Mouse (Mus musculus) retina, embryonic 14.5 days (tissue): ENCODE data around the gene Chn2.
A peak's percentile ranks its signal among the peaks of the same experiment; 100 is the strongest.

Experiments used
- DNase-seq: peaks from one replicate; pipeline ENCODE4 v3.0.0-alpha.2; 2015; ENCODE audit warnings: low spot score

The Chn2 gene

GRCm38 (mm10) chr6:54284167-54284711, 244.9 kb downstream of the Chn2 start:
- no peak for DNase-seq

- no peak for DNase-seq
Measured at GRCm38 (mm10) chr6:54286813-54287212, 247.5 kb downstream of the Chn2 start.

- no peak for DNase-seq
Measured at GRCm38 (mm10) chr6:54289774-54290500, 250.6 kb downstream of the Chn2 start.

- no peak for DNase-seq
Measured at GRCm38 (mm10) chr6:54297231-54297630, 257.9 kb downstream of the Chn2 start.

- DNase-seq, result no peak
Measured at GRCm38 (mm10) chr6:54299417-54299816, 260.1 kb downstream of the Chn2 start.

- no peak for DNase-seq
Measured at GRCm38 (mm10) chr6:54305777-54306176, 266.4 kb downstream of the Chn2 start.

- DNase-seq, result no peak
Measured at GRCm38 (mm10) chr6:54313071-54313470, 273.7 kb downstream of the Chn2 start.

- DNase-seq, result no peak
Measured at GRCm38 (mm10) chr6:54318618-54319017, 279.3 kb downstream of the Chn2 start.

- no peak for DNase-seq
Measured at GRCm38 (mm10) chr6:54319198-54319597, 279.8 kb downstream of the Chn2 start.

- DNase-seq, result no peak
Measured at GRCm38 (mm10) chr6:54320236-54320635, 280.9 kb downstream of the Chn2 start.

GRCm38 (mm10) chr6:54325246-54325885, 286.0 kb downstream of the Chn2 start, which contains the start of gene Prr15:
Gene Prr15, plus strand, starts transcription at chr6:54325835.
- no peak for DNase-seq

GRCm38 (mm10) chr6:54326671-54327625, 287.6 kb downstream of the Chn2 start:
- DNase-seq, result peak; percentile 49

GRCm38 (mm10) chr6:54327626-54328003, 288.3 kb downstream of the Chn2 start:
- DNase-seq, result peak; percentile 59

- DNase-seq, result no peak
Measured at GRCm38 (mm10) chr6:54328783-54329182, 289.4 kb downstream of the Chn2 start.

GRCm38 (mm10) chr6:54329598-54329997, 290.2 kb downstream of the Chn2 start:
- DNase-seq, result no peak

GRCm38 (mm10) chr6:54330166-54330565, 290.8 kb downstream of the Chn2 start:
- DNase-seq, result no peak

GRCm38 (mm10) chr6:54331765-54332164, 292.4 kb downstream of the Chn2 start:
- no peak for DNase-seq

GRCm38 (mm10) chr6:54332203-54332602, 292.8 kb downstream of the Chn2 start:
- DNase-seq, result no peak

GRCm38 (mm10) chr6:54333116-54333651, 293.8 kb downstream of the Chn2 start:
- DNase-seq, result peak; percentile 53

- no peak for DNase-seq
Measured at GRCm38 (mm10) chr6:54333652-54334396, 294.5 kb downstream of the Chn2 start.

GRCm38 (mm10) chr6:54337321-54337720, 298.0 kb downstream of the Chn2 start:
- DNase-seq, result no peak
